In genomic region chr7:36709239-36709638, GRCm38 (mm10) we compare ENCODE assay signal across 8 mouse cellular contexts. TPM values are rescaled to one million over a fixed set of nuclear protein-coding genes. Genes with fewer than 3 reads are reported as not detected.
DNase-seq lines count a peak whose midpoint lies in the region; ATAC-seq and TF ChIP-seq lines count a peak whose summit lies in the region.

No protein-coding gene starts in this region.

- no peaks in the 10 kb centered on the region for H3K9me3 ChIP-seq in heart, postnatal 0 days (replicated peaks; ENCODE audit: control insufficient read depth, low read length)
- no peaks in the 10 kb centered on the region for H3K9me3 ChIP-seq in liver, postnatal 0 days (ENCODE audit: low read length)
- no peaks in the 10 kb centered on the region for H3K9me3 ChIP-seq in stomach, embryonic 16.5 days (replicated peaks; ENCODE audit: control insufficient read depth, low read length)

- H3K4me2 ChIP-seq in heart, postnatal 0 days (ENCODE audit: low read depth, low read length) = no peak overlapping the region
- no peak overlapping the region for H3K4me2 ChIP-seq in liver, postnatal 0 days (ENCODE audit: low read depth, low read length)
- no peak overlapping the region for H3K4me2 ChIP-seq in stomach, embryonic 16.5 days (ENCODE audit: low read depth, low read length)

- peak; percentile 60 for TF ChIP-seq CTCF in left cerebral cortex, adult 2 months (IDR thresholded peaks at IDR 0.05)
- peak; percentile 61 for TF ChIP-seq CTCF in heart, postnatal 0 days (IDR thresholded peaks at IDR 0.05; ENCODE audit: low read depth)
- TF ChIP-seq CTCF in liver, postnatal 0 days (IDR thresholded peaks at IDR 0.05; ENCODE audit: low read depth) = peak; percentile 52

- DNase-seq in left cerebral cortex, adult 2 months (ENCODE audit: extremely low spot score in 1 of 2, low spot score in 2 of 2) = no peak
- no peak for DNase-seq in left cerebral cortex, postnatal 36 days (ENCODE audit: low spot score in 2 of 2)
- DNase-seq in embryo, embryonic 11 days = peak; percentile 81
- peak; percentile 32 for DNase-seq in heart, postnatal 0 days (ENCODE audit: low spot score)
- peak; percentile 27 for DNase-seq in liver, postnatal 0 days
- DNase-seq in frontal cortex, postnatal 36 days (ENCODE audit: low spot score in 2 of 2) = no peak
- DNase-seq in right cerebral cortex, adult 18-20 months = no peak

- H3K27me3 ChIP-seq in heart, postnatal 0 days (ENCODE audit: control insufficient read depth, insufficient read depth, low read length) = no peaks in the 10 kb centered on the region
- 0 out of 2 replicates have a peak, but pooled peaks cover 3% of the 10 kb centered on the region for H3K27me3 ChIP-seq in liver, postnatal 0 days (ENCODE audit: insufficient read depth, low read length)
- no peaks in the 10 kb centered on the region for H3K27me3 ChIP-seq in stomach, embryonic 16.5 days (ENCODE audit: control insufficient read depth, insufficient read depth, low read length)

- WGBS in heart, postnatal 0 days = 30% methylated on average over 2 of the region's 2 CpGs
- 23% methylated on average over 2 of the region's 2 CpGs for WGBS in liver, postnatal 0 days (ENCODE audit: insufficient replicate concordance)
- WGBS in stomach, embryonic 16.5 days = 6% methylated on average over 2 of the region's 2 CpGs

- peak; percentile 55; the same call in 1 of the 2 replicates for ATAC-seq in heart, postnatal 0 days (ENCODE audit: insufficient read depth, low read depth)
- ATAC-seq in liver, postnatal 0 days = no peak
- ATAC-seq in stomach, embryonic 16.5 days (ENCODE audit: insufficient read depth, low FRiP score) = peak; percentile 79

- TF ChIP-seq EP300 in heart, postnatal 0 days (IDR thresholded peaks at IDR 0.05; ENCODE audit: low read depth) = no peak
- TF ChIP-seq EP300 in liver, postnatal 0 days (IDR thresholded peaks at IDR 0.05; ENCODE audit: low read depth) = no peak

- H3K36me3 ChIP-seq in heart, postnatal 0 days (replicated peaks; ENCODE audit: control insufficient read depth, insufficient read depth, low read length) = no peaks in the 10 kb centered on the region
- H3K36me3 ChIP-seq in liver, postnatal 0 days (replicated peaks; ENCODE audit: insufficient read depth, low read length) = no peaks in the 10 kb centered on the region
- no peaks in the 10 kb centered on the region for H3K36me3 ChIP-seq in stomach, embryonic 16.5 days (ENCODE audit: control insufficient read depth, insufficient read depth, low read length)

- no peak overlapping the region for H3K9ac ChIP-seq in heart, postnatal 0 days (replicated peaks; ENCODE audit: low read depth, low read length)
- no peak overlapping the region for H3K9ac ChIP-seq in liver, postnatal 0 days (replicated peaks)
- no peak overlapping the region for H3K9ac ChIP-seq in stomach, embryonic 16.5 days (ENCODE audit: low read length)

- no peak overlapping the region for H3K4me3 ChIP-seq in left cerebral cortex, adult 2 months
- no peak overlapping the region for H3K4me3 ChIP-seq in heart, postnatal 0 days (ENCODE audit: low read depth, low read length)
- H3K4me3 ChIP-seq in liver, postnatal 0 days (ENCODE audit: low read depth, low read length) = no peak overlapping the region
- no peak overlapping the region for H3K4me3 ChIP-seq in stomach, embryonic 16.5 days (replicated peaks; ENCODE audit: low read length)

- intact Hi-C loops in left cerebral cortex, adult 2 months (cut with DNase I) = loop anchor here (5.0 to 10.0 kb wide), 2 partner anchors 156 to 807 kb away; no protein-coding TSS in a partner anchor
- intact Hi-C loops in left cerebral cortex, postnatal 36 days (cut with DNase I) = no loop called here

- peak overlapping the region; percentile 38 for H3K27ac ChIP-seq in left cerebral cortex, adult 2 months
- H3K27ac ChIP-seq in heart, postnatal 0 days (ENCODE audit: low read depth) = no peak overlapping the region
- no peak overlapping the region for H3K27ac ChIP-seq in liver, postnatal 0 days (ENCODE audit: low read depth)
- H3K27ac ChIP-seq in stomach, embryonic 16.5 days (ENCODE audit: low read length) = peak overlapping the region; percentile 78

- H3K4me1 ChIP-seq in heart, postnatal 0 days (ENCODE audit: control insufficient read depth, insufficient read depth) = no peaks in the 10 kb centered on the region
- H3K4me1 ChIP-seq in liver, postnatal 0 days (ENCODE audit: insufficient read depth) = no peaks in the 10 kb centered on the region
- H3K4me1 ChIP-seq in stomach, embryonic 16.5 days (ENCODE audit: control insufficient read depth, insufficient read depth, low read length) = peaks cover 35% of the 10 kb centered on the region

RNA-seq across cellular contexts. Expression of gene Tshz3, which starts 11.3 kb away (rescaled TPM):
- total RNA-seq in left cerebral cortex, adult 2 months (2021) = 10 to 100 TPM; 43.0 to 53.4 TPM
- 10 to 100 TPM; 43.0 to 54.7 TPM for total RNA-seq in left cerebral cortex, postnatal 36 days (2021)
- 0.62 and 1.3 TPM in 2 replicates for total RNA-seq in heart, postnatal 0 days (2014; rRNA removed; ENCODE audit: low replicate concordance)
- polyA plus RNA-seq in heart, postnatal 0 days (2015; fragmentation: Nextera tagmentation; extraction: Ambion mirVana) = 1.3 TPM in 2 replicates
- polyA plus RNA-seq in liver, postnatal 0 days (2015; fragmentation: Nextera tagmentation; extraction: Ambion mirVana) = 0.60 and 0.76 TPM in 2 replicates
- 11.8 and 15.0 TPM in 2 replicates for polyA plus RNA-seq in stomach, embryonic 16.5 days (2015; fragmentation: Nextera tagmentation; extraction: Ambion mirVana)

Comparison
In these comparisons a context has a peak if more than half of its experiments do, and no peak if none do; other contexts are left out.
1. DNase-seq: peak in embryo, embryonic 11 days (single experiment), heart, postnatal 0 days (single experiment) and liver, postnatal 0 days (single experiment); none in left cerebral cortex, adult 2 months (0 of 2), left cerebral cortex, postnatal 36 days (0 of 2), frontal cortex, postnatal 36 days (0 of 2) and right cerebral cortex, adult 18-20 months (single experiment).
2. H3K27ac ChIP-seq: peak in left cerebral cortex, adult 2 months (single experiment) and stomach, embryonic 16.5 days (single experiment); none in heart, postnatal 0 days (single experiment) and liver, postnatal 0 days (single experiment).
3. RNA of gene Tshz3, which starts 11.3 kb away (total RNA-seq): 43.0 to 54.7 TPM in left cerebral cortex, postnatal 36 days and 43.0 to 53.4 TPM in left cerebral cortex, adult 2 months; 0.62 to 1.3 TPM in heart, postnatal 0 days; every median in the first group is over 10 times any median in the second.
4. Peak in every context shown above with its lines, with median percentiles within 50 percentile points of each other: CTCF ChIP-seq.